ENCODE assay signal across 8 mouse cellular contexts in the genomic region with DNA sequence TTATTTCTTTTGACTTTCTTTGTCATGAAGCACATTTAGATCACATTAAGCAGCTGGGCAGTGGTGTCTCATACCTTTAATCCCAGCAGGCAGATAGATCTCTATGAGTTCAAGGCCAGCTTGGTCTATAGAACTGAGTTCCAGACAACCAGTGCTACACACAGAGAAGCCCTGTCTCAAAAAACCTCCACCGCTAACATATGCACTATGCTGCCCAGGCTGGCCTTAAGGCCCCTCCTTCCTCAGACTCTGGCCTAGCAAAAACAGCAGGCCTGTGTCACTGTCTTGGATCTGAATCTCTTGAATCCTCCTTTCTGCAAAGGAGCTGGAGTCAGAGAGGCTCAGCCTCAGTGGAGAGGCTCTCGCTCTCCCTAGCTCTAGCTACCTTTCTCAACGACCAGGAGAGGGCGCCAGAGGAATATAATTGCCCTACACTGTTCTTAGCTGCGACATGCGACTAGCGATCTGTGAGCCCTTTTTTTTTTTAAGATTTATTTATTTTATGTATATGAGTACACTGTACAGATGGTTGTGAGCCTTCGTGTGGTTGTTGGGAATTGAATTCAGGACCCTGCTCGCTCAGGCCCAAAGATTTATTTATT. TPM values are rescaled to one million over a fixed set of nuclear protein-coding genes. Genes with fewer than 3 reads are reported as not detected.
A peak's percentile ranks its signal among the peaks of the same experiment; 100 is the strongest.
DNase-seq lines count a peak whose midpoint lies in the region; ATAC-seq lines count a peak whose summit lies in the region.
"Had no signal": no experiment of that assay in that cellular context is flagged by ENCODE, and none has a peak within 500 bp of the region (broad histone marks: within the 10 kb centered on the region; RNA-seq: fewer than 3 reads in every experiment).

No protein-coding gene starts in this region.

- no peaks in the 10 kb centered on the region for H3K9me3 ChIP-seq in forebrain, embryonic 10.5 days
- H3K9me3 ChIP-seq in hindbrain, embryonic 14.5 days (ENCODE audit: control insufficient read depth, low read length) = no peaks in the 10 kb centered on the region
- H3K9me3 ChIP-seq: megakaryocyte, embryonic 14.5 days had no signal

- H3K4me1 ChIP-seq in forebrain, embryonic 10.5 days = peaks cover 10% of the 10 kb centered on the region; the same call in 1 of the 2 replicates
- H3K4me1 ChIP-seq in hindbrain, embryonic 14.5 days (replicated peaks; ENCODE audit: control insufficient read depth, insufficient read depth, low read length) = no peaks in the 10 kb centered on the region

- no peak overlapping the region for H3K9ac ChIP-seq in hindbrain, embryonic 14.5 days

- H3K4me2 ChIP-seq in hindbrain, embryonic 14.5 days (replicated peaks) = no peak overlapping the region

- peak; percentile 70 for DNase-seq in Muller cell, postnatal 12 days (ENCODE audit: inconsistent ontology term)
- peak; percentile 60 for DNase-seq in c-Kit-negative CD71-positive TER-119-positive erythroid progenitor cells, embryonic 14.5 days (ENCODE audit: low read depth, low spot score)
- DNase-seq in forebrain, embryonic 10.5 days (ENCODE audit: extremely low spot score, low spot score) = peak; percentile 77
- DNase-seq in hindbrain, embryonic 14.5 days (ENCODE audit: low spot score) = peak; percentile 88
- peak; percentile 76 to 96 for DNase-seq in layer of hippocampus, postnatal 25 days (ENCODE audit: extremely low spot score in 1 of 2, low spot score in 1 of 2)
- DNase-seq in lung, postnatal 4 days = peak; percentile 57 to 88
- DNase-seq in right cerebral cortex, postnatal 10 days (ENCODE audit: low spot score in 2 of 2) = peak; percentile 88 to 93

- ATAC-seq in hindbrain, embryonic 14.5 days (ENCODE audit: low FRiP score) = peak; percentile 82; the same call in 1 of the 2 replicates

- 11% methylated on average over 9 of the region's 9 CpGs for WGBS in forebrain, embryonic 10.5 days
- 6% methylated on average over 9 of the region's 9 CpGs for WGBS in hindbrain, embryonic 14.5 days

- no peak overlapping the region for H3K27ac ChIP-seq in forebrain, embryonic 10.5 days
- H3K27ac ChIP-seq in hindbrain, embryonic 14.5 days = no peak overlapping the region

- peaks cover 21% of the 10 kb centered on the region for H3K27me3 ChIP-seq in forebrain, embryonic 10.5 days (ENCODE audit: poor library complexity, severe bottlenecking)
- no peaks in the 10 kb centered on the region for H3K27me3 ChIP-seq in hindbrain, embryonic 14.5 days (ENCODE audit: control insufficient read depth, insufficient read depth, low read length)

- no peak overlapping the region for H3K4me3 ChIP-seq in forebrain, embryonic 10.5 days
- H3K4me3 ChIP-seq in hindbrain, embryonic 14.5 days (replicated peaks; ENCODE audit: low read length) = no peak overlapping the region
- H3K4me3 ChIP-seq: megakaryocyte, embryonic 14.5 days had no signal

- H3K36me3 ChIP-seq in forebrain, embryonic 10.5 days (replicated peaks) = no peaks in the 10 kb centered on the region
- no peaks in the 10 kb centered on the region for H3K36me3 ChIP-seq in hindbrain, embryonic 14.5 days (replicated peaks; ENCODE audit: control insufficient read depth, insufficient read depth)

RNA-seq across cellular contexts. Expression of gene Spaca4, which starts 13.7 kb away (rescaled TPM):
- polyA plus RNA-seq in forebrain, embryonic 10.5 days (2016; fragmentation: Nextera tagmentation; extraction: Ambion mirVana) = 0.50 TPM in 1 of 2 replicates, not detected in the other
- polyA plus RNA-seq in hindbrain, embryonic 14.5 days (2014; fragmentation: Nextera tagmentation; extraction: Ambion mirVana) = not detected in 2 replicates
- not detected for total RNA-seq in layer of hippocampus, postnatal 25 days (2021)

RNA-seq across cellular contexts. Expression of gene Fam83e, which starts 18.3 kb away (rescaled TPM):
- polyA plus RNA-seq in forebrain, embryonic 10.5 days (2016; fragmentation: Nextera tagmentation; extraction: Ambion mirVana) = 2.6 and 3.3 TPM in 2 replicates
- polyA plus RNA-seq in hindbrain, embryonic 14.5 days (2014; fragmentation: Nextera tagmentation; extraction: Ambion mirVana) = 0.17 TPM in 1 of 2 replicates, not detected in the other
- under 1 TPM; 0.12 to 0.21 TPM for total RNA-seq in layer of hippocampus, postnatal 25 days (2021)

RNA-seq across cellular contexts. Expression of gene Sphk2, which starts 21.5 kb away (rescaled TPM):
- 34.0 and 36.6 TPM in 2 replicates for polyA plus RNA-seq in forebrain, embryonic 10.5 days (2016; fragmentation: Nextera tagmentation; extraction: Ambion mirVana)
- polyA plus RNA-seq in hindbrain, embryonic 14.5 days (2014; fragmentation: Nextera tagmentation; extraction: Ambion mirVana) = 16.7 and 20.0 TPM in 2 replicates
- 10 to 100 TPM; 33.7 to 34.7 TPM for total RNA-seq in layer of hippocampus, postnatal 25 days (2021)

RNA-seq across cellular contexts. Expression of gene Rpl18, which starts 24.0 kb away (rescaled TPM):
- 1,181 and 1,186 TPM in 2 replicates for polyA plus RNA-seq in forebrain, embryonic 10.5 days (2016; fragmentation: Nextera tagmentation; extraction: Ambion mirVana)
- 578 and 674 TPM in 2 replicates for polyA plus RNA-seq in hindbrain, embryonic 14.5 days (2014; fragmentation: Nextera tagmentation; extraction: Ambion mirVana)
- total RNA-seq in layer of hippocampus, postnatal 25 days (2021) = 100 to 1,000 TPM; 342 to 393 TPM

RNA-seq across cellular contexts. Expression of gene Dbp, which starts 34.4 kb away (rescaled TPM):
- 2.6 and 2.7 TPM in 2 replicates for polyA plus RNA-seq in forebrain, embryonic 10.5 days (2016; fragmentation: Nextera tagmentation; extraction: Ambion mirVana)
- polyA plus RNA-seq in hindbrain, embryonic 14.5 days (2014; fragmentation: Nextera tagmentation; extraction: Ambion mirVana) = 3.5 and 3.9 TPM in 2 replicates
- 10 to 100 TPM; 65.3 to 80.4 TPM for total RNA-seq in layer of hippocampus, postnatal 25 days (2021)
